Mouse (Mus musculus): ENCODE measurements around the gene Zfyve1.

DNA sequence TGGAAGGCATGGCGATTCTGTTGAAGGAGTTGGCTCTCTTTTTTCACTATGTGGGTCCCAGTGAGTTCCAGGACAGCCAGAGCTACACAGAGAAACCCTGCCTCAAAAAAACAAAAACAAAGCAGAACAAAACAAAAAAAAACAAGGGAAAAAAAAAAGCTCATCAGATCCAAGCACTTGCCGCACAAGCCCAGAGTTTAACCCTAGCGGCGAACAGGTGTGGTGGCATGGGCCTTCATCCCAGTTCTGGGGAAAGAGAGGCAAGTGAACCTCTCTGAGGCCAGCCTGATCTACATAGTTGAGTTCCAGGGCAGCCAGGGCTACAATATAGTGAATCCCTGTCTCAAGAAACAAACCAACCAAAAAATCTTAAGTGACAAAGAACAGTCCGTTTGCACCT is 19.6 kb downstream of the Zfyve1 start:
- TF ChIP-seq GATA1 (IDR thresholded peaks at IDR 0.05; ENCODE audit: borderline replicate concordance, low read length): no peak
- TF ChIP-seq FLI1 (IDR thresholded peaks at IDR 0.05; ENCODE audit: low read length): no peak
